Mouse (Mus musculus) bone marrow macrophage, adult 2 months (primary cell): ENCODE data around the gene Ccdc151.

ENCODE experiments used
- CTCF ChIP-seq: IDR thresholded peaks from 2 replicates; pipeline ENCODE4 v1.5.1; 2012; ENCODE audit warnings: low read depth, mild to moderate bottlenecking, low read length, moderate library complexity
- POLR2A ChIP-seq: IDR thresholded peaks from 2 replicates; pipeline ENCODE4 v1.6.1; 2012; ENCODE audit warnings: mild to moderate bottlenecking, low read depth, low read length, borderline replicate concordance

DNA sequence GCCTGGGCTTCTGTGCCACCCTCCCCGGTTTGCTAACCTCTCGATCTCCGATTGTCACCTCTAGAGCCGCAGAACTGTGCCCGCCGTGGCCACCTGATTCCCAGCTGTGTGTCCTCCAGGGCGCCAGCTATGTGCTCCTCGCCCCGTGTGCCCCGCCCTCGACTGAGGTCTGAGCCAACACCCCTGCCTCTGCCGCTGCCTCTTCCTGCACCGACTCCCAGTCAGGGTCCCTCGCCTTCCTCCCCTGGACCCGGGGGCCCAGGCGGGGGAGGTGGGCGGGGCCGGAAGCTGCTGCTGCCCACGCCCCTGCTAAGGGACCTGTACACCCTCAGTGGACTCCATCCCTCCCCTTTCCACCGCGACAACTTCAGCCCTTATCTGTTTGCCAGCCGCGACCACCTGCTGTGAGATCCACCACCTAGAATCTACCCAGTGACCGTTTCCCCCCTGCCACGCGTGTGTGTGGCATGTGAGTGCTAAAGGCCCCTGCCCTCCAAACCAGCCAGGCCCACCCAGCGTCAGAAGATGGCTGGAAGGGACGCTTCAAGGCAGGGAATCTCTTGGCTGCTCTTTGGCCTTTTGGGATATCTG lies 54.8 kb downstream of the Ccdc151 start:
- no peak for TF ChIP-seq POLR2A
- TF ChIP-seq CTCF = no peak
